Mouse (Mus musculus) liver, embryonic 13.5 days (tissue): ENCODE results near the gene Klrb1. TPM values are rescaled to one million over a fixed set of nuclear protein-coding genes. Genes with fewer than 3 reads are reported as not detected.

Source experiments
- ATAC-seq: fragments of 200-750 bp; cut with Nextera tagmentation; 2 replicates; pipeline ENCODE4 v1.8.0; 2017; ENCODE audit warnings: low read depth, mild to moderate bottlenecking, moderate number of reproducible peaks, moderate library complexity
- DNase-seq: peaks from one replicate; pipeline ENCODE4 v3.0.0; 2022
- H3K27ac ChIP-seq: fragments of 300-500 bp; sonication (generic); 2 replicates; pipeline ENCODE4 v1.5.1; 2015; ENCODE audit warnings: moderate library complexity, mild to moderate bottlenecking, inconsistent platforms
- H3K27me3 ChIP-seq: fragments of 300-500 bp; sonication (generic); 2 replicates; pipeline ENCODE4 v1.6.1; 2015; ENCODE audit warnings: mild to moderate bottlenecking, inconsistent platforms
- H3K36me3 ChIP-seq: fragments of 300-500 bp; sonication (generic); 2 replicates; pipeline ENCODE4 v1.6.1; 2015; ENCODE audit warnings: mild to moderate bottlenecking, inconsistent platforms
- H3K4me1 ChIP-seq: fragments of 300-500 bp; sonication (generic); replicated peaks from 2 replicates; pipeline ENCODE4 v1.6.1; 2015; ENCODE audit warnings: inconsistent platforms
- H3K4me2 ChIP-seq: fragments of 300-500 bp; sonication (generic); 2 replicates; pipeline ENCODE4 v1.6.1; 2015; ENCODE audit warnings: inconsistent platforms, mild to moderate bottlenecking, moderate library complexity
- H3K4me3 ChIP-seq: fragments of 300-500 bp; sonication (generic); replicated peaks from 2 replicates; pipeline ENCODE4 v1.5.1; 2015; ENCODE audit warnings: mild to moderate bottlenecking, inconsistent platforms
- H3K9ac ChIP-seq: fragments of 300-500 bp; sonication (generic); 2 replicates; pipeline ENCODE4 v1.6.1; 2015; ENCODE audit warnings: mild to moderate bottlenecking, inconsistent platforms
- H3K9me3 ChIP-seq: fragments of 300-500 bp; sonication (generic); replicated peaks from 2 replicates; pipeline ENCODE4 v1.6.1; 2016; ENCODE audit warnings: inconsistent platforms
- WGBS: fragments of 180-500 bp; shearing (Covaris S2); methylation state at CpG from one replicate; pipeline ENCODE4 v1.1.7; 2015; ENCODE audit not compliant: insufficient replicate concordance; 5-methylcytosine and 5-hydroxymethylcytosine counted together
- polyA plus RNA-seq: library from polyadenylated mRNA; unstranded; fragments of >200 nt; fragmentation: Nextera tagmentation; extraction: Ambion mirVana; gene quantifications from 2 replicates; pipeline ENCODE4 v1.2.1, GENCODE M21; 2015

Klrb1 gene
- polyA plus RNA-seq, 1 experiment from 2014 or later: not detected

- DNase-seq (no peak), ATAC-seq (no peak)
- Histone ChIP-seq H3K9ac (no peak overlapping the region), H3K9me3 (no peaks in the 10 kb centered on the region), H3K27ac (no peak overlapping the region), H3K4me1 (no peaks in the 10 kb centered on the region), H3K4me3 (no peak overlapping the region), H3K27me3 (no peaks in the 10 kb centered on the region), H3K36me3 (no peaks in the 10 kb centered on the region), H3K4me2 (no peak overlapping the region)
- WGBS: 58% methylated on average over 3 of the region's 3 CpGs
These were observed 9.2 kb upstream of the Klrb1 start for GRCm38 (mm10) chr6:128732032-128732431.

- H3K27me3 ChIP-seq: no peaks in the 10 kb centered on the region
- no peaks in the 10 kb centered on the region for H3K36me3 ChIP-seq
- H3K27ac ChIP-seq: no peak overlapping the region
- 54% methylated on average over 3 of the region's 3 CpGs for WGBS
- H3K4me3 ChIP-seq: no peak overlapping the region
- no peaks in the 10 kb centered on the region for H3K9me3 ChIP-seq
- H3K4me2 ChIP-seq: no peak overlapping the region
- H3K4me1 ChIP-seq: no peaks in the 10 kb centered on the region
- DNase-seq: no peak
- no peak overlapping the region for H3K9ac ChIP-seq
- no peak for ATAC-seq
These were observed 21.2 kb downstream of the Klrb1 start for GRCm38 (mm10) chr6:128701691-128702090.

GRCm38 (mm10) chr6:128679574-128679973, 43.3 kb downstream of the Klrb1 start:
- no peaks in the 10 kb centered on the region for H3K4me1 ChIP-seq
- no peaks in the 10 kb centered on the region for H3K27me3 ChIP-seq
- H3K27ac ChIP-seq: no peak overlapping the region
- DNase-seq: no peak
- H3K4me3 ChIP-seq: no peak overlapping the region
- H3K9me3 ChIP-seq: no peaks in the 10 kb centered on the region
- ATAC-seq: no peak
- H3K36me3 ChIP-seq: no peaks in the 10 kb centered on the region
- H3K9ac ChIP-seq: no peak overlapping the region
- H3K4me2 ChIP-seq: no peak overlapping the region

- 45% methylated on average over 4 of the region's 4 CpGs for WGBS
- ATAC-seq (no peak), DNase-seq (no peak)
- Histone ChIP-seq H3K4me2 (no peak overlapping the region), H3K36me3 (no peaks in the 10 kb centered on the region), H3K9me3 (no peaks in the 10 kb centered on the region), H3K9ac (no peak overlapping the region), H3K4me3 (no peak overlapping the region), H3K27me3 (no peaks in the 10 kb centered on the region), H3K4me1 (no peaks in the 10 kb centered on the region), H3K27ac (no peak overlapping the region)
These were observed 52.9 kb downstream of the Klrb1 start for GRCm38 (mm10) chr6:128669936-128670335.

- H3K4me3 ChIP-seq: no peak within 1 kb of the TSS
- no peaks in the 10 kb centered on the region for H3K27me3 ChIP-seq
- no peak within 1 kb of the TSS for H3K9ac ChIP-seq
- ATAC-seq: no peak
- no peaks in the 10 kb centered on the region for H3K4me1 ChIP-seq
- 6% methylated on average over 1 of the region's 1 CpGs for WGBS
- DNase-seq: no peak
- H3K27ac ChIP-seq: no peak within 1 kb of the TSS
- H3K36me3 ChIP-seq: no peaks in the 10 kb centered on the region
- no peak within 1 kb of the TSS for H3K4me2 ChIP-seq
- H3K9me3 ChIP-seq: no peaks in the 10 kb centered on the region
These were observed 60.7 kb downstream of the Klrb1 start, which contains the start of gene Clec2h for GRCm38 (mm10) chr6:128662206-128662605. Gene Clec2h, plus strand, starts transcription at chr6:128662385.

GRCm38 (mm10) chr6:128661249-128661648, 61.6 kb downstream of the Klrb1 start:
- Histone ChIP-seq H3K36me3 (no peaks in the 10 kb centered on the region), H3K4me3 (no peak overlapping the region), H3K4me1 (no peaks in the 10 kb centered on the region), H3K9me3 (no peaks in the 10 kb centered on the region), H3K27ac (no peak overlapping the region), H3K9ac (no peak overlapping the region), H3K27me3 (no peaks in the 10 kb centered on the region), H3K4me2 (no peak overlapping the region)
- DNase-seq (no peak), ATAC-seq (no peak)
- WGBS: 70% methylated on average over 1 of the region's 1 CpGs

Other genes with a start within 250 kb of the Klrb1 start
- 64.5 and 76.6 TPM in 2 replicates for gene Pzp, start 196.3 kb downstream of the Klrb1 start, polyA plus RNA-seq
- gene A2ml1, start 141.5 kb downstream of the Klrb1 start, polyA plus RNA-seq: 4.4 and 4.6 TPM in 2 replicates
- 0.23 and 0.29 TPM in 2 replicates for gene Klrb1a, start 99.5 kb downstream of the Klrb1 start, polyA plus RNA-seq
- gene Clec2h, start 60.7 kb downstream of the Klrb1 start, polyA plus RNA-seq: not detected in 2 replicates
- 0.08 and 0.10 TPM in 2 replicates for gene Klrb1c, start 66.2 kb upstream of the Klrb1 start, polyA plus RNA-seq
- 0.20 TPM in 1 of 2 replicates, not detected in the other for gene Gm44511, start 103.3 kb upstream of the Klrb1 start, polyA plus RNA-seq
- 0.09 TPM in 1 of 2 replicates, not detected in the other for gene Klrb1b, start 103.3 kb upstream of the Klrb1 start, polyA plus RNA-seq
- gene Clec2i, start 164.5 kb upstream of the Klrb1 start, polyA plus RNA-seq: 0.09 and 0.16 TPM in 2 replicates
- gene BC035044, start 168.1 kb upstream of the Klrb1 start, polyA plus RNA-seq: 6.9 and 7.6 TPM in 2 replicates
- gene Clec2g, start 211.3 kb upstream of the Klrb1 start, polyA plus RNA-seq: not detected in 2 replicates